Mouse (Mus musculus) myocyte (in vitro differentiated cells): ENCODE measurements around the gene Stat5b. TPM values are rescaled to one million over a fixed set of nuclear protein-coding genes. Genes with fewer than 3 reads are reported as not detected.

Experiments
- H3K27me3 ChIP-seq: one replicate; pipeline ENCODE4 v1.6.1; 2011; ENCODE audit not compliant: control insufficient read depth, insufficient read depth, insufficient read length
- H3K36me3 ChIP-seq: one replicate; pipeline ENCODE4 v1.6.1; 2011; ENCODE audit not compliant: control insufficient read depth, insufficient read depth
- H3K4me2 ChIP-seq: one replicate; pipeline ENCODE4 v1.6.1; 2011; ENCODE audit warnings: low read depth, control low read depth
- H3K4me3 ChIP-seq: one replicate; pipeline ENCODE4 v1.5.1; 2011; ENCODE audit warnings: mild to moderate bottlenecking, control low read depth, moderate library complexity
- H3K79me2 ChIP-seq: one replicate; pipeline ENCODE4 v1.6.1; 2011; ENCODE audit not compliant: control insufficient read depth, insufficient read depth
- H3ac ChIP-seq: one replicate; pipeline ENCODE4 v1.6.1; 2011; ENCODE audit not compliant: control insufficient read depth, insufficient read length
- CEBPB ChIP-seq: IDR thresholded peaks from 2 replicates; pipeline ENCODE4 v1.6.1; 2011; ENCODE audit warnings: mild to moderate bottlenecking, moderate library complexity; ENCODE audit not compliant: poor library complexity, insufficient read depth, severe bottlenecking
- E2F4 ChIP-seq: IDR thresholded peaks from one replicate; pipeline ENCODE4 v1.6.1; 2011; ENCODE audit warnings: mild to moderate bottlenecking, control low read depth, moderate library complexity; ENCODE audit not compliant: insufficient read depth
- MAX ChIP-seq: IDR thresholded peaks from one replicate; pipeline ENCODE4 v1.6.1; 2011; ENCODE audit warnings: low read depth, mild to moderate bottlenecking, control low read depth
- MYOD1 ChIP-seq, 3 experiments: IDR thresholded peaks; one replicate each; pipeline ENCODE4 v1.6.1; 2011; ENCODE audit warnings: control low read depth in 2 of 3, low read depth in 2 of 3, mild to moderate bottlenecking in 2 of 3, moderate library complexity in 1 of 3; ENCODE audit not compliant: insufficient read length in 2 of 3, control insufficient read depth in 1 of 3
- MYOG ChIP-seq, 3 experiments: IDR thresholded peaks; one replicate each; pipeline ENCODE4 v1.6.1; 2011; ENCODE audit warnings: control low read depth in 2 of 3, low read depth in 2 of 3, mild to moderate bottlenecking in 2 of 3; ENCODE audit not compliant: insufficient read length in 2 of 3, control insufficient read depth in 1 of 3, insufficient read depth in 1 of 3
- POLR2A ChIP-seq: IDR thresholded peaks from one replicate; pipeline ENCODE4 v1.6.1; 2011; ENCODE audit warnings: low read depth, mild to moderate bottlenecking, control low read depth, moderate library complexity; ENCODE audit not compliant: insufficient read length
- POLR2AphosphoS2 ChIP-seq: IDR thresholded peaks from one replicate; pipeline ENCODE4 v1.6.1; 2011; ENCODE audit warnings: low read depth, control low read depth; ENCODE audit not compliant: insufficient read length
- REST ChIP-seq: IDR thresholded peaks from one replicate; pipeline ENCODE4 v1.6.1; 2011; ENCODE audit warnings: mild to moderate bottlenecking, control low read depth, moderate library complexity; ENCODE audit not compliant: insufficient read depth, insufficient read length
- SRF ChIP-seq: IDR thresholded peaks from one replicate; pipeline ENCODE4 v1.6.1; 2011; ENCODE audit warnings: low read depth; ENCODE audit not compliant: control insufficient read depth, insufficient read length
- TCF12 ChIP-seq: IDR thresholded peaks from one replicate; pipeline ENCODE4 v1.6.1; 2011; ENCODE audit warnings: mild to moderate bottlenecking, control low read depth; ENCODE audit not compliant: poor library complexity, insufficient read depth, severe bottlenecking
- TCF3 ChIP-seq: IDR thresholded peaks from one replicate; pipeline ENCODE4 v1.6.1; 2011; ENCODE audit warnings: low read depth, control low read depth; ENCODE audit not compliant: insufficient read length
- USF1 ChIP-seq: IDR thresholded peaks from one replicate; pipeline ENCODE4 v1.6.1; 2011; ENCODE audit warnings: low read depth, mild to moderate bottlenecking, control low read depth, moderate library complexity
- polyA plus RNA-seq: library from polyadenylated mRNA; unstranded; fragments of >200 nt; fragmentation: generic; extraction: Trizol; gene quantifications from one replicate; pipeline ENCODE4 v1.2.1, GENCODE M21; 2012; ENCODE audit warnings: missing spikeins

Gene Stat5b
- polyA plus RNA-seq, 1 experiment: 12.0 TPM

DNA sequence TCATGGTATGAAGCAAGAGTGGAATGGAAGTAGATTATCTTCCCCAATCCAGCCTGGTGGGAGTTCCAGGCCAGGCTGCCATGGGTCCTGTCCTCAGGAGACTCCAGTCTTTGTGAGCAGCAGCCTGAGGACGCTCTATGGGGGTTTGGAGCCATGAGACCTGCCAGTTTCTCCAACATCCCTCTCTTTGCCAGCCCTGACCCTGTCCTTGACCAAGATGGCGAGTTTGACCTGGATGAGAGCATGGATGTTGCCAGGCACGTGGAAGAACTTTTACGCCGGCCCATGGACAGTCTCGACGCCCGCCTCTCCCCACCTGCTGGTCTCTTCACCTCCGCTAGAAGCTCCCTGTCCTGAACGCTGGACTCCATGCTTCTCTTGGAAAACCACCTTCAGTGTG, 33.1 kb upstream of the Stat5b start:
- Histone ChIP-seq H3K4me3 (no peak overlapping the region), H3K27me3 (no peaks in the 10 kb centered on the region), H3K36me3 (peaks cover 4% of the 10 kb centered on the region), H3ac (no peak overlapping the region), H3K79me2 (no peaks in the 10 kb centered on the region), H3K4me2 (no peak overlapping the region)
- no peak for TF ChIP-seq TCF12
- no peak for TF ChIP-seq CEBPB
- TF ChIP-seq REST: no peak
- TF ChIP-seq POLR2A: no peak
- TF ChIP-seq E2F4: no peak
- TF ChIP-seq MYOD1 (IDR thresholded peaks at IDR 0.05; ENCODE audit: control insufficient read depth in 1 of 3, insufficient read length in 2 of 3, low read depth in 2 of 3): no peak
- TF ChIP-seq POLR2AphosphoS2: no peak
- TF ChIP-seq USF1: no peak
- no peak for TF ChIP-seq MAX

DNA sequence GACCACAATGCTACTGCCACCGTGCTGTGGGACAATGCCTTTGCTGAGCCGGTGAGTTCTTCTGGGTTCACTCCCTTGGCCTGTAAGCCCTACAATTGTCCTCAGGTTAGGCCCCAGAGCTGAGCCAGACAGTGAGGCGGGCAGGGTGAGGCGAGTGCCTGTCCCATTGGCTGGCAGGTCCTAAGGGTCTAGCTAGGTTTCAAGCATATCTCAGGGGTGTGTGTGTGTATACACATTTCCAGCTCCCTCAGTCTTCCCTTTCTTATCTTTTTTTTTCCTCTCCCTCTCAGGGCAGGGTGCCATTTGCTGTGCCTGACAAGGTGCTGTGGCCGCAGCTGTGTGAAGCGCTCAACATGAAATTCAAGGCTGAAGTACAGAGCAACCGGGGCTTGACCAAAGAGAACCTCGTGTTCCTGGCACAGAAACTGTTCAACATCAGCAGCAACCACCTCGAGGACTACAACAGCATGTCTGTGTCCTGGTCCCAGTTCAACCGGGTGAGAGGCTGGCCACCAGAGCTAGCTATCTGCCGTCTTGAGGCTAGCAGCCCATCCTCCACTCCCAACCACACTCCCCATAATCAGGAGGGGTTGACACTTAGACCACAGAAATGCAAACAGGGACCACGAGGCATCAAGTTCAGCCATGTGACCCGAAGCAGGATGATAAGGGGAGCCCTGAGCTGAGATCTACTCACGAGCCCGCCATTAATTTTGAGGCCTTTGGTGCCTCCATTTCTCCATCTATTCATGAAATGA, 29.0 kb upstream of the Stat5b start:
- Histone ChIP-seq H3K79me2 (no peaks in the 10 kb centered on the region), H3ac (no peak overlapping the region), H3K27me3 (no peaks in the 10 kb centered on the region), H3K36me3 (peaks cover 12% of the 10 kb centered on the region), H3K4me3 (no peak overlapping the region), H3K4me2 (no peak overlapping the region)
- no peak for TF ChIP-seq MYOG (IDR thresholded peaks at IDR 0.05; ENCODE audit: control insufficient read depth in 1 of 3, insufficient read depth in 1 of 3, insufficient read length in 2 of 3, low read depth in 2 of 3)
- TF ChIP-seq MYOD1 (IDR thresholded peaks at IDR 0.05; ENCODE audit: control insufficient read depth in 1 of 3, insufficient read length in 2 of 3, low read depth in 2 of 3): no peak
- no peak for TF ChIP-seq USF1
- TF ChIP-seq POLR2AphosphoS2: no peak
- TF ChIP-seq CEBPB: no peak
- TF ChIP-seq TCF12: no peak
- TF ChIP-seq POLR2A: no peak
- TF ChIP-seq E2F4: no peak
- TF ChIP-seq SRF: no peak
- no peak for TF ChIP-seq REST
- no peak for TF ChIP-seq TCF3
- no peak for TF ChIP-seq MAX

DNA sequence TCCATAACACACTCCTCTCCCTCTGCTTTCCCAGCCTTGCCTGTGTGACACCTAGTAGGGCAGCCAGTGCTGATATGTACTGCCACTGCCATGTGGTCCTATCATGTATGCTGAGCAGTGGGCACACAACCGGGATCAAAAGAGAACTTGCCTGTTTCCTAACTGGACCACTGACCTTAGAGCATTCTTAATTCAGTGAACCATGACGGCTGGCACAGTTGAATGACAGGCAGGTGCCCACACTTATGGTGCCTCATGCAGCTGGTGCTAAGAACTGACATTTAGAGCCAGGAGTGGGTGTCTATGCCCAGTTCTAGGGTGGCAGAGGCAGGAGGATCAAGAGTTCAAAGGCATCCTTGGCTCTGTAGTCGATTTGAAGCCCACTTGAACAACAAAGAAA, 25.2 kb upstream of the Stat5b start:
- Histone ChIP-seq H3K4me2 (no peak overlapping the region), H3K4me3 (no peak overlapping the region), H3K27me3 (no peaks in the 10 kb centered on the region), H3K36me3 (peaks cover 16% of the 10 kb centered on the region), H3ac (no peak overlapping the region), H3K79me2 (no peaks in the 10 kb centered on the region)
- no peak for TF ChIP-seq REST
- no peak for TF ChIP-seq USF1
- TF ChIP-seq TCF3: no peak
- TF ChIP-seq MYOG (IDR thresholded peaks at IDR 0.05; ENCODE audit: control insufficient read depth in 1 of 3, insufficient read depth in 1 of 3, insufficient read length in 2 of 3, low read depth in 2 of 3): no peak
- TF ChIP-seq E2F4: no peak
- TF ChIP-seq TCF12: no peak

DNA sequence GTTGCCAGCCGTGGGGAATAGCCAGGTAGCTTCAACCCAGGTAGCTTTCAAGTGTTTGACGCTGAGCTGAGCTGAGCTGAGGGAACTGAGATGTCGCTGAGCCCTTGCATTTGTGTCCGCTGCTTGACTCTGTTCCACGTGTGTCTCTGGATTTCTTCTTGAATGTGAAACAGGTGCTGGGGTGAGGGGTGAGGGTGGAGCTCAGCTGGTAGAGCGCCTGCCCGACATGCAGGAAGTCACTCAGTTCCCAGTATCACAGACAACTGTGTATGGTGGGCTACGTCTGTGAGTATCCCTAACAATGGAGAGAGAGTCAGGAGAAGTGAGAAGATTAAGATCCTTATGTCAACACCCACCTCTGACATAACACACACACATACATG, 20.4 kb upstream of the Stat5b start:
- Histone ChIP-seq H3K27me3 (no peaks in the 10 kb centered on the region), H3ac (no peak overlapping the region), H3K79me2 (no peaks in the 10 kb centered on the region), H3K4me2 (no peak overlapping the region), H3K36me3 (peaks cover 7% of the 10 kb centered on the region), H3K4me3 (no peak overlapping the region)
- TF ChIP-seq E2F4 (no peak), MAX (no peak), REST (no peak), MYOD1 (IDR thresholded peaks at IDR 0.05; ENCODE audit: control insufficient read depth in 1 of 3, insufficient read length in 2 of 3, low read depth in 2 of 3) (no peak), CEBPB (no peak), USF1 (no peak), POLR2A (no peak), MYOG (IDR thresholded peaks at IDR 0.05; ENCODE audit: control insufficient read depth in 1 of 3, insufficient read depth in 1 of 3, insufficient read length in 2 of 3, low read depth in 2 of 3) (no peak), TCF12 (no peak), TCF3 (no peak), SRF (no peak), POLR2AphosphoS2 (no peak)
